Mouse (Mus musculus) embryonic fibroblast, embryonic 13.5 days (primary cell): Measurements from ENCODE around the gene Kcnk2.

ENCODE experiments used
- CTCF ChIP-seq: IDR thresholded peaks from 2 replicates; pipeline ENCODE4 v1.5.1; 2011; ENCODE audit warnings: mild to moderate bottlenecking, control low read depth, low read length, moderate library complexity, borderline replicate concordance; ENCODE audit not compliant: insufficient read depth
- POLR2A ChIP-seq: IDR thresholded peaks from 2 replicates; pipeline ENCODE4 v1.6.1; 2011; ENCODE audit warnings: low read depth, mild to moderate bottlenecking, control low read depth, low read length, moderate library complexity

DNA sequence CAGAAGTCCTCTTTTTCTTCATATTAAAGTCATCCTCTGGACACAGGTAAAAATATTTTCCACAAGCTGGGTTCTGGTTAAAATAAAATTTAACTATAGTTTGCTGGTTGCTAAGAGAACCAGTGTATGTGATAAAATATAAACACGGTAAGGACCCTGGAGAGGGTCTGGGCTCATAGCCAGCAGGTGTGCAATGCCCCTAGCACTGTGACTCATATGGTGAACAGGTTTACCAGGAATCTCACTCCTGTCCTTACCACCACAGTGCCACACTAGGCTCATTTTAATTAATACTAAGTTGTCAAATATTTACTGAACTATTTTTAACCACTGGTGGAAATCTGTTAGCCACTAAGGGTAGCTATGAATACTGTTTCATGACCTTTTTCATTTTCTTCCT lies 48.2 kb downstream of the Kcnk2 start:
- TF ChIP-seq POLR2A: no peak
- no peak for TF ChIP-seq CTCF
